8 mouse cellular contexts compared by ENCODE assay signal in genomic region chr6:108426789-108427188, GRCm38 (mm10).
A peak's percentile ranks its signal among the peaks of the same experiment; 100 is the strongest.
DNase-seq lines count a peak whose midpoint lies in the region; ATAC-seq lines count a peak whose summit lies in the region.

No protein-coding gene starts in this region.

- no peaks in the 10 kb centered on the region for H3K27me3 ChIP-seq in midbrain, embryonic 11.5 days (ENCODE audit: control insufficient read depth, insufficient read depth, low read length)

- H3K36me3 ChIP-seq in midbrain, embryonic 11.5 days (ENCODE audit: control insufficient read depth, insufficient read depth, low read length): no peaks in the 10 kb centered on the region

- no peaks in the 10 kb centered on the region for H3K9me3 ChIP-seq in midbrain, embryonic 11.5 days (ENCODE audit: control insufficient read depth, low read length)

- no peak overlapping the region for H3K4me3 ChIP-seq in midbrain, embryonic 11.5 days (ENCODE audit: low read depth, low read length)

- H3K4me1 ChIP-seq in midbrain, embryonic 11.5 days (ENCODE audit: control insufficient read depth, insufficient read depth, low read length): no peaks in the 10 kb centered on the region

- no peak overlapping the region for H3K4me2 ChIP-seq in midbrain, embryonic 11.5 days

- ATAC-seq in midbrain, embryonic 11.5 days (ENCODE audit: low FRiP score): peak; percentile 86
- ATAC-seq in erythroid progenitor cell, adult 5-6 weeks (replicated peaks; ENCODE audit: low FRiP score, poor library complexity, severe bottlenecking): no peak

- DNase-seq in adrenal gland, adult 2 months: peak; percentile 93
- DNase-seq in embryo, embryonic 9.5 days (ENCODE audit: extremely low spot score): peak; percentile 57
- DNase-seq in heart, adult 11 months: peak; percentile 99
- DNase-seq in kidney, adult 11 months: peak; percentile 95
- peak; percentile 85 for DNase-seq in left cerebral cortex, postnatal 4 days
- DNase-seq in midbrain, embryonic 11.5 days (ENCODE audit: low spot score, missing footprints): peak; percentile 89
- DNase-seq in right cerebral cortex, postnatal 4 days: peak; percentile 83

- H3K27ac ChIP-seq in midbrain, embryonic 11.5 days (ENCODE audit: low read depth, low read length): no peak overlapping the region

- H3K9ac ChIP-seq in midbrain, embryonic 11.5 days (ENCODE audit: low read length): no peak overlapping the region

- WGBS in midbrain, embryonic 11.5 days: 20% methylated on average over 10 of the region's 10 CpGs

- intact Hi-C loops in left cerebral cortex, postnatal 4 days (cut with DNase I): no loop called here
